Mouse (Mus musculus): ENCODE measurements around the gene Gucy1b2.

DNA sequence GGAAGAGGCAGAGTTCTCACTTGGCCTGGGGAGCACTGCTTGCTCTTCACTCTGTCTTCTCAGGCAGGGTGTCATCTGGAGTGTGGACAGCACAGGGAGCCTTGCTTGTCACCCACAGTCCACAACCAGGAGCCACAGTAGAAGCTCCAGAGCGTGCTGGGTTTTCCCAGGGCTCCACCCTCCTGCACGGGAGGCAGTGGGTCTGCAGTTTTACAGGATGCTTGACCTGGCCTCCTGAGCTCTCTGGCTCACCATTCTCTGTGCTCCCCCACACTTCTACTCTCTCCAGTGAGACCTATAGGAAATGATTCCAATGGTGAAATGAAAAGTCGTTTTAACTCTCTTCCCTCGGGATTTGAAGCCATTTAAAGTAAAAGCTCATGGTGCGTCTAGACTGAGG lies 106.3 kb downstream of the Gucy1b2 start:
- no peak for TF ChIP-seq POLR2A (IDR thresholded peaks at IDR 0.05; ENCODE audit: insufficient read depth, low read depth, low read length)
- TF ChIP-seq CTCF (IDR thresholded peaks at IDR 0.05; ENCODE audit: insufficient read depth, low read depth, low read length): no peak

Measured in olfactory bulb, adult 2 months (tissue).